Mouse (Mus musculus): ENCODE measurements around the gene Pskh1. TPM values are rescaled to one million over a fixed set of nuclear protein-coding genes. Genes with fewer than 3 reads are reported as not detected.

Pskh1 gene
- total RNA-seq, 1 experiment = 13.2 TPM

GRCm38 (mm10) chr8:105969367-105969766, 69.1 kb downstream of the Pskh1 start:
- DNase-seq (ENCODE audit: low read depth, low spot score) = no peak
- no peak overlapping the region for H3K27ac ChIP-seq (ENCODE audit: insufficient read depth, low read depth, low read length, poor library complexity, severe bottlenecking)
- in situ Hi-C loops (cut with MboI; ENCODE audit: low sequenced_read_pairs in 2 of 2, unreplicated experiment in 2 of 2) = no loop called here

GRCm38 (mm10) chr8:105971019-105971720, 70.9 kb downstream of the Pskh1 start:
- H3K9ac ChIP-seq (ENCODE audit: insufficient read depth, low read depth, low read length, poor library complexity, severe bottlenecking) = no peak overlapping the region
- peak; percentile 31 for DNase-seq (ENCODE audit: low read depth, low spot score)
- in situ Hi-C loops (cut with MboI; ENCODE audit: low sequenced_read_pairs in 2 of 2, unreplicated experiment in 2 of 2) = no loop called here
- peaks cover 4 to 8% of the 10 kb centered on the region in 2 experiments; a peak in 2 of 4 replicates for H3K4me1 ChIP-seq (ENCODE audit: control insufficient read depth in 2 of 2, insufficient read depth in 2 of 2, low read length in 2 of 2, poor library complexity in 1 of 2)
- no peaks in the 10 kb centered on the region for H3K9me3 ChIP-seq (ENCODE audit: control insufficient read depth, insufficient read depth, low read depth, low read length)
- no peaks in the 10 kb centered on the region for H3K36me3 ChIP-seq (ENCODE audit: control insufficient read depth, insufficient read depth, low read length, poor library complexity, severe bottlenecking)
- no peak overlapping the region for H3K4me3 ChIP-seq (ENCODE audit: insufficient read depth in 1 of 2, low read depth in 1 of 2, low read length in 2 of 2, poor library complexity in 1 of 2, severe bottlenecking in 1 of 2)
- H3K27ac ChIP-seq (ENCODE audit: insufficient read depth, low read depth, low read length, poor library complexity, severe bottlenecking) = no peak overlapping the region
- TF ChIP-seq HCFC1 (IDR thresholded peaks at IDR 0.05; ENCODE audit: borderline replicate concordance, insufficient read depth, low read length) (no peak), ZC3H11A (IDR thresholded peaks at IDR 0.05; ENCODE audit: borderline replicate concordance, low read depth, low read length) (no peak), ZNF384 (IDR thresholded peaks at IDR 0.05; ENCODE audit: low read depth, low read length) (no peak), CHD2 (IDR thresholded peaks at IDR 0.05; ENCODE audit: low read depth, low read length) (no peak), MAFK (IDR thresholded peaks at IDR 0.05; ENCODE audit: insufficient read depth, low read depth, low read length) (no peak)

More at GRCm38 (mm10) chr8:105969367-105969766, 69.1 kb downstream of the Pskh1 start:
- H3K4me3 ChIP-seq (ENCODE audit: insufficient read depth in 1 of 2, low read depth in 1 of 2, low read length in 2 of 2, poor library complexity in 1 of 2, severe bottlenecking in 1 of 2) = no peak overlapping the region
- H3K4me1 ChIP-seq (ENCODE audit: control insufficient read depth in 2 of 2, insufficient read depth in 2 of 2, low read length in 2 of 2, poor library complexity in 1 of 2) = peaks cover 5 to 10% of the 10 kb centered on the region in 2 experiments; a peak in 3 of 4 replicates
- no peak for TF ChIP-seq CHD2 (IDR thresholded peaks at IDR 0.05; ENCODE audit: low read depth, low read length)
- no peak for TF ChIP-seq MAFK (IDR thresholded peaks at IDR 0.05; ENCODE audit: insufficient read depth, low read depth, low read length)
- no peak for TF ChIP-seq ZNF384 (IDR thresholded peaks at IDR 0.05; ENCODE audit: low read depth, low read length)
- TF ChIP-seq ZC3H11A (IDR thresholded peaks at IDR 0.05; ENCODE audit: borderline replicate concordance, low read depth, low read length) = no peak
- TF ChIP-seq HCFC1 (IDR thresholded peaks at IDR 0.05; ENCODE audit: borderline replicate concordance, insufficient read depth, low read length) = no peak
- no peaks in the 10 kb centered on the region for H3K36me3 ChIP-seq (ENCODE audit: control insufficient read depth, insufficient read depth, low read length, poor library complexity, severe bottlenecking)
- no peak overlapping the region for H3K9ac ChIP-seq (ENCODE audit: insufficient read depth, low read depth, low read length, poor library complexity, severe bottlenecking)
- H3K9me3 ChIP-seq (ENCODE audit: control insufficient read depth, insufficient read depth, low read depth, low read length) = no peaks in the 10 kb centered on the region

- in situ Hi-C loops (cut with MboI; ENCODE audit: low sequenced_read_pairs in 2 of 2, unreplicated experiment in 2 of 2) = no loop called here
- no peak for TF ChIP-seq HCFC1 (IDR thresholded peaks at IDR 0.05; ENCODE audit: borderline replicate concordance, insufficient read depth, low read length)
- H3K9me3 ChIP-seq (ENCODE audit: control insufficient read depth, insufficient read depth, low read depth, low read length) = no peaks in the 10 kb centered on the region
- H3K4me3 ChIP-seq (ENCODE audit: insufficient read depth in 1 of 2, low read depth in 1 of 2, low read length in 2 of 2, poor library complexity in 1 of 2, severe bottlenecking in 1 of 2) = no peak overlapping the region
- H3K27ac ChIP-seq (ENCODE audit: insufficient read depth, low read depth, low read length, poor library complexity, severe bottlenecking) = no peak overlapping the region
- peaks cover 4 to 8% of the 10 kb centered on the region in 2 experiments; a peak in 2 of 4 replicates for H3K4me1 ChIP-seq (ENCODE audit: control insufficient read depth in 2 of 2, insufficient read depth in 2 of 2, low read length in 2 of 2, poor library complexity in 1 of 2)
- no peaks in the 10 kb centered on the region for H3K36me3 ChIP-seq (ENCODE audit: control insufficient read depth, insufficient read depth, low read length, poor library complexity, severe bottlenecking)
- peak; percentile 54 for DNase-seq (ENCODE audit: low read depth, low spot score)
- H3K9ac ChIP-seq (ENCODE audit: insufficient read depth, low read depth, low read length, poor library complexity, severe bottlenecking) = no peak overlapping the region
Measured at GRCm38 (mm10) chr8:105975363-105975762, 75.1 kb downstream of the Pskh1 start.

- peaks cover 2 to 3% of the 10 kb centered on the region in 2 experiments; a peak in 2 of 4 replicates for H3K4me1 ChIP-seq (ENCODE audit: control insufficient read depth in 2 of 2, insufficient read depth in 2 of 2, low read length in 2 of 2, poor library complexity in 1 of 2)
- no peaks in the 10 kb centered on the region for H3K36me3 ChIP-seq (ENCODE audit: control insufficient read depth, insufficient read depth, low read length, poor library complexity, severe bottlenecking)
- no peak within 1 kb of the TSS for H3K9ac ChIP-seq (ENCODE audit: insufficient read depth, low read depth, low read length, poor library complexity, severe bottlenecking)
- H3K4me3 ChIP-seq (ENCODE audit: insufficient read depth in 1 of 2, low read depth in 1 of 2, low read length in 2 of 2, poor library complexity in 1 of 2, severe bottlenecking in 1 of 2) = peak within 1 kb of the TSS in 1 of 2 experiments; percentile 32; a peak in 1 of 4 replicates
- in situ Hi-C loops (cut with MboI; ENCODE audit: low sequenced_read_pairs in 2 of 2, unreplicated experiment in 2 of 2) = no loop called here
- no peaks in the 10 kb centered on the region for H3K9me3 ChIP-seq (ENCODE audit: control insufficient read depth, insufficient read depth, low read depth, low read length)
- TF ChIP-seq MAFK (IDR thresholded peaks at IDR 0.05; ENCODE audit: insufficient read depth, low read depth, low read length) (no peak), ZNF384 (IDR thresholded peaks at IDR 0.05; ENCODE audit: low read depth, low read length) (peak; percentile 61), ZC3H11A (IDR thresholded peaks at IDR 0.05; ENCODE audit: borderline replicate concordance, low read depth, low read length) (0 out of 2 replicates have a peak, but pooled peaks have one; percentile 29), HCFC1 (IDR thresholded peaks at IDR 0.05; ENCODE audit: borderline replicate concordance, insufficient read depth, low read length) (peak; percentile 65; the same call in 1 of the 2 replicates), CHD2 (IDR thresholded peaks at IDR 0.05; ENCODE audit: low read depth, low read length) (no peak)
- no peak for DNase-seq (ENCODE audit: low read depth, low spot score)
- no peak within 1 kb of the TSS for H3K27ac ChIP-seq (ENCODE audit: insufficient read depth, low read depth, low read length, poor library complexity, severe bottlenecking)
Measured at GRCm38 (mm10) chr8:105979325-105979724, 79.1 kb downstream of the Pskh1 start, which contains the start of gene Dpep3. Gene Dpep3 (minus strand): TSS chr8:105979429.

Measured in ES-E14 (cell line).